Mouse (Mus musculus): ENCODE measurements around the gene Srpr.

The Srpr gene

DNA sequence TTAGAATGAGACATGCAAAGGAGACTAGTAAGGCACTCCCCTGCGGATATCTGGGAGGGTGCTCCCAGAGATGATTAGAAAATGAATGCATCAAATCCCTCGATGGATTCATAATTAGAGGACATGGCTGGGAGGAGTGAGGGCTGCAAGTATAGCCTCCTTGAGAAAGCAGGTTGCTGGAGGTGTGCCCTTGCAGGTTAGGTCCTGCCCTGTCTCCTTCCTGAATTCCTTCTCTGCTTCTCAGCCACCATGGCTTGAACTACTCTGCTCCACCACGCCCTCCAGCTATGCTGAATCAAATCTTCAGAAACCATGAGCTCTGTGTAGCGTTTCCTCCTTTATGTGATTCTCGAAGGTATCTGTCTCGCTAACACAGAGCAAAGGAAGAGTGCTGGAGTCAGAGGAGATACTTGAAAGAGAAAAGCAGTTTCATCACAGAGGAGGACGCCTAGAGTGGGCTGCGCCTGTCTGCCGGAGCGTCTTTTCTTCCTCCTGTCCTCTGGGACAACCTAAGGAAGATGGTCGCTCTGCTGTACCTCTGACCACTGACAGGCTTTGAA lies 6.9 kb upstream of the Srpr start:
- DNase-seq = no peak

GRCm38 (mm10) chr9:35194048-35194447 lies 5.9 kb upstream of the Srpr start:
- no peak for DNase-seq

DNA sequence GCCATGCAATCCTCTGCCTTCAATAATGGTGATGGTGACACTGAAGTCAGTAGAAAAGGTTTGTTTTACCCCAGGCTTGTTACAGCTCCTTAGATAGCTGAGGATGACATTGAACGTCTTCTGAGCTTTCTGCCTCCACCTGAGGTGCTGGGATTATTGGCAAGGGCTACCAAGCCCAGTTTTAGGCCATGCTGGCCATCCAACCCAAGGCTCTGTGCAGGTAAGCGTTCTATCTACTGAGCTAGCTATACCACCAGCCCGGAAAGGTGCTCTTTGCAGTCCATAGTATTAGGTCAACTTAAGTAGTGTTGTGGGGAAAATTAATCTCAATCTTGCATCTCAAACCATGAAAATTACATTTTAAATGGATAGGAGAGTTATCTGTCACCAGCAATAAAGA lies 2.4 kb upstream of the Srpr start:
- no peak for DNase-seq

DNA sequence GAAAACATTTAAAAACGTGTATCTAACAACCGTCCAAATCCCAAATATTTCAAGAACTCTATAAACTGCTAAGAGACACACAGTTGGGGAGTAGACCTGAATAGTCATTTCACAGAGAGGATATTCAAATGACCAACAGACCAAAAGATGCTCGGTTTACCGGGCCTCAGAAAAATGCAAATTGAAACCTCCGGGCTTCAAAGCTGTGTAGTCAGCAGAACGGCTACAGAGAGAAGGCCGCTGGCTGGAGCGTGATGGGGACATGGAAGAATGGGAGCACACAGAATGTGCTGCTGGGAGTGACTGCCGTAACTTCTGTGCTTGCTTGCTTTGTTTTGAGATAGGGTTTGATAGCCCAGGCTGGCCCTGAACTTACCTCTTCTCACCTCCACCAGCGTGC lies 1.6 kb upstream of the Srpr start:
- DNase-seq = no peak

- no peak for DNase-seq
These were observed 817 bp upstream of the Srpr start for GRCm38 (mm10) chr9:35198945-35199771.

GRCm38 (mm10) chr9:35200529-35201060 lies 620 bp downstream of the Srpr start:
- DNase-seq = no peak

GRCm38 (mm10) chr9:35203536-35203935 lies 3.6 kb downstream of the Srpr start:
- DNase-seq = no peak

- DNase-seq = no peak
These were observed 4.4 kb downstream of the Srpr start for GRCm38 (mm10) chr9:35204421-35204820.

GRCm38 (mm10) chr9:35210542-35211474 lies 10.8 kb downstream of the Srpr start, which contains the start of gene Foxred1:
Gene Foxred1 (minus strand): TSS chr9:35211055.
- peak; percentile 100 for DNase-seq

DNA sequence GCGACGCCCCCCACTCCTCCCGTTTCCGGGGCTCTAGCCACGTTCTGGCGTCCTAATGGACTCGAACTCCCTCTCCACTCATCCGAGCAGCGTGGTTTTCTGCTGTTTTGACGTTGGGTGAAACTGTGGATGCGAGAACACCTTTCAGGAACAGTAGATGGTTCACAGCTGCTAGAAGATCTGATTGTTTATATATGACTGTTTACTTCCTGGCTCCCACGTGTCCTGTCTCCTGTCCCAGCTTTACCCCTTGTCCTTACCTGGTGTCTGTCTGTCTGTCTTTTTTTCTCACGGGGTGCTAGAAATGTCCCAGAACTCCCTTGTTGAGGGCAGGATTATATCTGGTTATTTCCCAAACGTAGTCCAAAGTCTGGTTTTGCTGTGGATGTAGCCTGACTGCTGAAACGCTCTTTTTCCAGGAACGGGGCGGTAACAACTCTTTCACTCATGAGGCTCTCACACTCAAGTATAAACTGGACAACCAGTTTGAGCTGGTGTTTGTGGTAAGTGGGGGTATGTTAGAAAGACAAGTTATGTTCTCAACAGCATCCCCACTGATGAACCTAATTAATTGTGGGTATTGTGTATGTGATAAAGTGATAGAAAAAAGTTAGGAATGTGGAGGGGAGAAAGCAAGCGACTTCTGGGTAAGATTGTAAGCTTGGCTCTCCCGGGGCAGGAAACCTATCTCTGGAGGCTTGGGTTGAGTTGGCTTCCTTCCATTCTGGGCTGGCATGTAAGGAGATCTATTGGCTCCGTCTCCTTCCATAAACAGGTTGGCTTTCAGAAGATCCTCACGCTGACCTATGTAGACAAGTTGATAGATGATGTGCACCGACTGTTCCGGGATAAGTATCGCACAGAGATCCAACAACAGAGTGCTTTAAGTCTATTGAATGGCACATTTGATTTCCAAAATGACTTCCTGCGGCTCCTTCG lies 11.9 kb downstream of the Srpr start:
- no peak for DNase-seq

- no peak for DNase-seq
These were observed 18.0 kb downstream of the Srpr start for GRCm38 (mm10) chr9:35217963-35218362.

GRCm38 (mm10) chr9:35223466-35223865 lies 23.5 kb downstream of the Srpr start:
- no peak for DNase-seq

- no peak for DNase-seq
These were observed 28.7 kb downstream of the Srpr start for GRCm38 (mm10) chr9:35228671-35229070.

- DNase-seq = no peak
These were observed 36.0 kb downstream of the Srpr start for GRCm38 (mm10) chr9:35235996-35236395.

DNA sequence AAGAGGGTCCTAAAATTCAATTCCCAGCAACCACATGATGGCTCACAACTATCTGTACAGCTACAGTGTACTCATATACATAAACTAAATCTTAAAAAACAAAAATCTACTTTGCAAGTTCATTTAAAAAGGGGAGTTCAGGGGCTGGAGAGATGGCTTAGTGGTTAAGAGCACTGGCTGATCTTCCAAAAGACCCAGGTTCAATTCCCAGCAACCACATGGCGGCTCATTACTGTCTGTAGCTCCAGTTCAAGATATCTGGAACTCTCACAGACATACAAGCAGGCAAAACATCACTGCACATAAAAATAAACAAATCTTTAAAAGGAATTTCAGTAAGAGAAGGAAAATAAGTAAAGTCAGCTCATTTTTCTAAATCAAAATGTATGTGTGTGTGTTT lies 38.4 kb downstream of the Srpr start:
- no peak for DNase-seq

- DNase-seq = no peak
These were observed 39.1 kb downstream of the Srpr start for GRCm38 (mm10) chr9:35238915-35239571.

DNA sequence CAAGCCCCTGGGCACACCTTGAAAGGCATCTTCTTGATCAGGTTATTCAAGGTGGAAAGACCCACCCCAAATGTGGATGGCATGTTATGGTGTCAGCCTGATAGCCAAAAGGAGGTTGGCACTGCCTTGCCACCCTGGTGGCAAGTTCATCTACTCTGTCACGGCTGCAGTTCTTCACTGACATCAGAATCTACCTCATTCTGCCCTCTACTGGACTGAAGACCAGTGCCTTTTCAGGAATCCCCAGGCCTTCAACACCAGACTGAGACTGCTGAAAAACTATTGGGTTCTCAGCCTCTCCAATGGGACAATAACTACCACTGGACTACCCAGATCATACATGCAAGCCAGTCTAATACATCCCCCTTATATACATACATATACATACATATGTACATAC lies 39.8 kb downstream of the Srpr start:
- DNase-seq = no peak

GRCm38 (mm10) chr9:35247405-35247804 lies 47.4 kb downstream of the Srpr start:
- no peak for DNase-seq

- DNase-seq = no peak
These were observed 49.5 kb downstream of the Srpr start for GRCm38 (mm10) chr9:35249476-35249875.

DNA sequence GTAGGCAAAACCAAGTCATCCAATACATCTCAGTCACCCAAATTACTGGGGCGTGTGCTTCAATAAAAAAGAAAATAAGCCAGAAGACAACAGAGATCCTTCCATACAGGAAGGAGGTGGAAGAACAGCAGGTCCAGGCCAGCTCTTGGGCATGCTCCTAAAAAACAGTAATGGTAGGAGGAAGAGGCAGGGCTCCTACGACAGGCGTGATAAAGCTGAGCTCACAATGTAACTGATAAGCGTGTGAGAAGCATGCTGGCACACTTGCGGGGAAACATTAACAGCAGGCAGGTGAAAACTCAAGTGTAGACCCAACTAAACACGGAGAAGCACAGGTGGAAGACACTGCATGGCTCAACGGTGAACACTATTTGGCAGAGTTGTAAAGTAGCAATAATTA lies 57.4 kb downstream of the Srpr start:
- no peak for DNase-seq

DNA sequence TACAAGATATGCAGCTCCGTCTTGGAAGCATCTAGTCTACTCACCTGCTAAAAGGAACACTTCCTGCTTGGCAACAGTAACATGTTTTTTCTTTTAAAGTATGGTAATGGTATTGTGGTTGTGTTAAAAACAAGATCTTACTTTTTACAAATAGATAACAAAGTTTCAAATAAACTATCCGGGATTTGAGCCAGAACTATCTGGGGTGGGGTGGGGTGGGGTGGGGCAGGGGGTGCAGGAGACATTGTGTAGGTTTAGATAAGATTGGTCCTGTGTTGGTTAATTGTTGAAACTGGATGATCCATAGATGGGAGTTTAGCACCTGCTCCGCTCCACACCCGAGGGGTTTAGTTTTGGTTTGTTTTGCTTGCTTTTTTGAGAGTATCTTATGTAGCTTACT lies 62.4 kb downstream of the Srpr start:
- no peak for DNase-seq

- no peak for DNase-seq
These were observed 63.5 kb downstream of the Srpr start for GRCm38 (mm10) chr9:35263431-35263830.

Data from thymus, postnatal 14 days (tissue).